Mouse (Mus musculus): ENCODE measurements around the gene Ninl. TPM values are rescaled to one million over a fixed set of nuclear protein-coding genes. Genes with fewer than 3 reads are reported as not detected.

The Ninl gene
- polyA plus RNA-seq, 1 experiment from 2014 or later = 16.2 TPM

GRCm38 (mm10) chr2:151003796-151004195 is 35.4 kb downstream of the Ninl start:
- H3K9me3 ChIP-seq (ENCODE audit: control insufficient read depth, low read length) = no peaks in the 10 kb centered on the region
- no peak overlapping the region for H3K4me3 ChIP-seq (ENCODE audit: low read length)
- H3K27ac ChIP-seq (ENCODE audit: low read depth, low read length) = no peak overlapping the region
- H3K36me3 ChIP-seq (ENCODE audit: control insufficient read depth, insufficient read depth, low read length) = no peaks in the 10 kb centered on the region
- no peaks in the 10 kb centered on the region for H3K27me3 ChIP-seq (ENCODE audit: control insufficient read depth, insufficient read depth, low read length)
- H3K4me1 ChIP-seq (ENCODE audit: control insufficient read depth, insufficient read depth, low read length) = peaks cover 5% of the 10 kb centered on the region
- no peak overlapping the region for H3K4me2 ChIP-seq (replicated peaks; ENCODE audit: low read depth, low read length)
- no peak for ATAC-seq (ENCODE audit: low FRiP score, low TSS enrichment)
- no peak overlapping the region for H3K9ac ChIP-seq (ENCODE audit: low read depth, low read length)
- WGBS = 85% methylated on average over 6 of the region's 6 CpGs

- no peak overlapping the region for H3K9ac ChIP-seq (ENCODE audit: low read depth, low read length)
- H3K27ac ChIP-seq (ENCODE audit: low read depth, low read length) = no peak overlapping the region
- peaks cover 8% of the 10 kb centered on the region for H3K4me1 ChIP-seq (ENCODE audit: control insufficient read depth, insufficient read depth, low read length)
- WGBS = 75% methylated on average over 5 of the region's 5 CpGs
- no peak overlapping the region for H3K4me3 ChIP-seq (ENCODE audit: low read length)
- ATAC-seq (ENCODE audit: low FRiP score, low TSS enrichment) = no peak
- no peaks in the 10 kb centered on the region for H3K27me3 ChIP-seq (ENCODE audit: control insufficient read depth, insufficient read depth, low read length)
- no peaks in the 10 kb centered on the region for H3K9me3 ChIP-seq (ENCODE audit: control insufficient read depth, low read length)
- no peaks in the 10 kb centered on the region for H3K36me3 ChIP-seq (ENCODE audit: control insufficient read depth, insufficient read depth, low read length)
- H3K4me2 ChIP-seq (replicated peaks; ENCODE audit: low read depth, low read length) = no peak overlapping the region
Measured at GRCm38 (mm10) chr2:151001619-151002175, 37.5 kb downstream of the Ninl start.

- 52% methylated on average over 7 of the region's 7 CpGs for WGBS
- peaks cover 8% of the 10 kb centered on the region for H3K4me1 ChIP-seq (ENCODE audit: control insufficient read depth, insufficient read depth, low read length)
- no peaks in the 10 kb centered on the region for H3K27me3 ChIP-seq (ENCODE audit: control insufficient read depth, insufficient read depth, low read length)
- H3K27ac ChIP-seq (ENCODE audit: low read depth, low read length) = no peak overlapping the region
- ATAC-seq (ENCODE audit: low FRiP score, low TSS enrichment) = peak; percentile 67; the same call in 1 of the 2 replicates
- no peak overlapping the region for H3K4me2 ChIP-seq (replicated peaks; ENCODE audit: low read depth, low read length)
- H3K36me3 ChIP-seq (ENCODE audit: control insufficient read depth, insufficient read depth, low read length) = no peaks in the 10 kb centered on the region
- H3K9me3 ChIP-seq (ENCODE audit: control insufficient read depth, low read length) = no peaks in the 10 kb centered on the region
- H3K9ac ChIP-seq (ENCODE audit: low read depth, low read length) = no peak overlapping the region
- H3K4me3 ChIP-seq (ENCODE audit: low read length) = no peak overlapping the region
Measured at GRCm38 (mm10) chr2:151000402-151001178, 38.6 kb downstream of the Ninl start.

GRCm38 (mm10) chr2:150999021-150999420 is 40.2 kb downstream of the Ninl start:
- H3K4me3 ChIP-seq (ENCODE audit: low read length) = no peak overlapping the region
- no peaks in the 10 kb centered on the region for H3K36me3 ChIP-seq (ENCODE audit: control insufficient read depth, insufficient read depth, low read length)
- H3K4me2 ChIP-seq (replicated peaks; ENCODE audit: low read depth, low read length) = no peak overlapping the region
- no peak overlapping the region for H3K27ac ChIP-seq (ENCODE audit: low read depth, low read length)
- no peaks in the 10 kb centered on the region for H3K9me3 ChIP-seq (ENCODE audit: control insufficient read depth, low read length)
- no peaks in the 10 kb centered on the region for H3K27me3 ChIP-seq (ENCODE audit: control insufficient read depth, insufficient read depth, low read length)
- WGBS = 23% methylated on average over 3 of the region's 3 CpGs
- 0 out of 2 replicates have a peak overlapping the region, but pooled peaks have one; percentile 18 for H3K9ac ChIP-seq (ENCODE audit: low read depth, low read length)
- H3K4me1 ChIP-seq (ENCODE audit: control insufficient read depth, insufficient read depth, low read length) = peaks cover 8% of the 10 kb centered on the region
- peak; percentile 70 for ATAC-seq (ENCODE audit: low FRiP score, low TSS enrichment)

- 32% methylated on average over 5 of the region's 5 CpGs for WGBS
- Histone ChIP-seq H3K27me3 (ENCODE audit: control insufficient read depth, insufficient read depth, low read length) (no peaks in the 10 kb centered on the region), H3K9ac (ENCODE audit: low read depth, low read length) (no peak overlapping the region), H3K4me3 (ENCODE audit: low read length) (no peak overlapping the region), H3K4me2 (replicated peaks; ENCODE audit: low read depth, low read length) (no peak overlapping the region), H3K27ac (ENCODE audit: low read depth, low read length) (no peak overlapping the region), H3K9me3 (ENCODE audit: control insufficient read depth, low read length) (no peaks in the 10 kb centered on the region), H3K36me3 (ENCODE audit: control insufficient read depth, insufficient read depth, low read length) (no peaks in the 10 kb centered on the region), H3K4me1 (ENCODE audit: control insufficient read depth, insufficient read depth, low read length) (peaks cover 8% of the 10 kb centered on the region)
- ATAC-seq (ENCODE audit: low FRiP score, low TSS enrichment) = no peak
Measured at GRCm38 (mm10) chr2:150997618-150998017, 41.6 kb downstream of the Ninl start.

- Histone ChIP-seq H3K4me3 (ENCODE audit: low read length) (no peak overlapping the region), H3K27ac (ENCODE audit: low read depth, low read length) (no peak overlapping the region), H3K36me3 (ENCODE audit: control insufficient read depth, insufficient read depth, low read length) (no peaks in the 10 kb centered on the region), H3K4me2 (replicated peaks; ENCODE audit: low read depth, low read length) (no peak overlapping the region), H3K9ac (ENCODE audit: low read depth, low read length) (no peak overlapping the region), H3K27me3 (ENCODE audit: control insufficient read depth, insufficient read depth, low read length) (no peaks in the 10 kb centered on the region), H3K9me3 (ENCODE audit: control insufficient read depth, low read length) (no peaks in the 10 kb centered on the region), H3K4me1 (ENCODE audit: control insufficient read depth, insufficient read depth, low read length) (peaks cover 8% of the 10 kb centered on the region)
- no peak for ATAC-seq (ENCODE audit: low FRiP score, low TSS enrichment)
- WGBS = 72% methylated on average over 4 of the region's 4 CpGs
Measured at GRCm38 (mm10) chr2:150995324-150995723, 43.9 kb downstream of the Ninl start.

GRCm38 (mm10) chr2:150991050-150991449 is 48.1 kb downstream of the Ninl start:
- H3K27ac ChIP-seq (ENCODE audit: low read depth, low read length) = no peak overlapping the region
- no peaks in the 10 kb centered on the region for H3K4me1 ChIP-seq (ENCODE audit: control insufficient read depth, insufficient read depth, low read length)
- ATAC-seq (ENCODE audit: low FRiP score, low TSS enrichment) = no peak
- H3K27me3 ChIP-seq (ENCODE audit: control insufficient read depth, insufficient read depth, low read length) = no peaks in the 10 kb centered on the region
- no peaks in the 10 kb centered on the region for H3K9me3 ChIP-seq (ENCODE audit: control insufficient read depth, low read length)
- H3K9ac ChIP-seq (ENCODE audit: low read depth, low read length) = no peak overlapping the region
- H3K4me3 ChIP-seq (ENCODE audit: low read length) = no peak overlapping the region
- H3K4me2 ChIP-seq (replicated peaks; ENCODE audit: low read depth, low read length) = no peak overlapping the region
- 83% methylated on average over 4 of the region's 4 CpGs for WGBS
- H3K36me3 ChIP-seq (ENCODE audit: control insufficient read depth, insufficient read depth, low read length) = no peaks in the 10 kb centered on the region

GRCm38 (mm10) chr2:150990506-150990905 is 48.7 kb downstream of the Ninl start:
- no peak for ATAC-seq (ENCODE audit: low FRiP score, low TSS enrichment)
- no peaks in the 10 kb centered on the region for H3K27me3 ChIP-seq (ENCODE audit: control insufficient read depth, insufficient read depth, low read length)
- H3K4me1 ChIP-seq (ENCODE audit: control insufficient read depth, insufficient read depth, low read length) = no peaks in the 10 kb centered on the region
- no peak overlapping the region for H3K4me2 ChIP-seq (replicated peaks; ENCODE audit: low read depth, low read length)
- WGBS = 88% methylated on average over 2 of the region's 2 CpGs
- H3K27ac ChIP-seq (ENCODE audit: low read depth, low read length) = no peak overlapping the region
- H3K9ac ChIP-seq (ENCODE audit: low read depth, low read length) = no peak overlapping the region
- no peak overlapping the region for H3K4me3 ChIP-seq (ENCODE audit: low read length)
- H3K36me3 ChIP-seq (ENCODE audit: control insufficient read depth, insufficient read depth, low read length) = no peaks in the 10 kb centered on the region
- H3K9me3 ChIP-seq (ENCODE audit: control insufficient read depth, low read length) = no peaks in the 10 kb centered on the region

- H3K9me3 ChIP-seq (ENCODE audit: control insufficient read depth, low read length) = no peaks in the 10 kb centered on the region
- H3K4me2 ChIP-seq (replicated peaks; ENCODE audit: low read depth, low read length) = no peak overlapping the region
- WGBS = 97% methylated on average over 2 of the region's 2 CpGs
- H3K27me3 ChIP-seq (ENCODE audit: control insufficient read depth, insufficient read depth, low read length) = no peaks in the 10 kb centered on the region
- H3K4me3 ChIP-seq (ENCODE audit: low read length) = no peak overlapping the region
- ATAC-seq (ENCODE audit: low FRiP score, low TSS enrichment) = no peak
- H3K9ac ChIP-seq (ENCODE audit: low read depth, low read length) = no peak overlapping the region
- H3K36me3 ChIP-seq (ENCODE audit: control insufficient read depth, insufficient read depth, low read length) = no peaks in the 10 kb centered on the region
- H3K27ac ChIP-seq (ENCODE audit: low read depth, low read length) = no peak overlapping the region
- no peaks in the 10 kb centered on the region for H3K4me1 ChIP-seq (ENCODE audit: control insufficient read depth, insufficient read depth, low read length)
Measured at GRCm38 (mm10) chr2:150985359-150985758, 53.8 kb downstream of the Ninl start.
